Mouse (Mus musculus) midbrain, embryonic 11.5 days (tissue): ENCODE data around the gene Tnni2. TPM values are rescaled to one million over a fixed set of nuclear protein-coding genes. Genes with fewer than 3 reads are reported as not detected.
"Not testable (repeated sequence)": the region's sequence is repeated elsewhere in the genome, so short reads cannot be mapped to it uniquely, and the experiment has no call there.

Source experiments
- ATAC-seq: fragments of 200-750 bp; cut with Nextera tagmentation; 2 replicates; pipeline ENCODE4 v1.8.0; 2017; ENCODE audit warnings: moderate TSS enrichment, moderate library complexity; ENCODE audit not compliant: low FRiP score
- DNase-seq: peaks from one replicate; pipeline ENCODE4 v3.0.0; 2015; ENCODE audit warnings: low spot score; ENCODE audit errors: missing footprints
- H3K27ac ChIP-seq: fragments of 300-500 bp; sonication (generic); 2 replicates; pipeline ENCODE4 v1.5.1; 2014; ENCODE audit warnings: low read depth, low read length
- H3K27me3 ChIP-seq: fragments of 300-500 bp; sonication (generic); 2 replicates; pipeline ENCODE4 v1.6.1; 2014; ENCODE audit warnings: mild to moderate bottlenecking, low read length, moderate library complexity, mixed read lengths; ENCODE audit not compliant: control insufficient read depth, insufficient read depth
- H3K36me3 ChIP-seq: fragments of 300-500 bp; sonication (generic); 2 replicates; pipeline ENCODE4 v1.6.1; 2014; ENCODE audit warnings: mild to moderate bottlenecking, low read length, moderate library complexity, mixed read lengths; ENCODE audit not compliant: control insufficient read depth, insufficient read depth
- H3K4me1 ChIP-seq: fragments of 300-500 bp; sonication (generic); 2 replicates; pipeline ENCODE4 v1.6.1; 2014; ENCODE audit warnings: low read length; ENCODE audit not compliant: control insufficient read depth, insufficient read depth
- H3K4me2 ChIP-seq: fragments of 300-500 bp; sonication (generic); 2 replicates; pipeline ENCODE4 v1.6.1; 2014; ENCODE audit warnings: mild to moderate bottlenecking, moderate library complexity
- H3K4me3 ChIP-seq: fragments of 300-500 bp; sonication (generic); 2 replicates; pipeline ENCODE4 v1.5.1; 2014; ENCODE audit warnings: low read depth, low read length
- H3K9ac ChIP-seq: fragments of 300-500 bp; sonication (generic); 2 replicates; pipeline ENCODE4 v1.6.1; 2014; ENCODE audit warnings: low read length
- H3K9me3 ChIP-seq: fragments of 300-500 bp; sonication (generic); 2 replicates; pipeline ENCODE4 v1.6.1; 2016; ENCODE audit warnings: low read length; ENCODE audit not compliant: control insufficient read depth
- WGBS: fragments of 180-500 bp; shearing (Covaris S2); extraction: QIAGEN DNeasy Blood & Tissue Kit; methylation state at CpG from one replicate; pipeline ENCODE4 v1.1.7; 2014; 5-methylcytosine and 5-hydroxymethylcytosine counted together
- polyA plus RNA-seq: library from polyadenylated mRNA; unstranded; fragments of >200 nt; fragmentation: Nextera tagmentation; extraction: Ambion mirVana; gene quantifications from 2 replicates; pipeline ENCODE4 v1.2.1, GENCODE M21; 2014

Tnni2 gene
- polyA plus RNA-seq, 1 experiment from 2014 or later = 0.96 TPM

GRCm38 (mm10) chr7:142403591-142403990 lies 38.0 kb upstream of the Tnni2 start:
- no peak overlapping the region for H3K27ac ChIP-seq
- H3K36me3 ChIP-seq = no peaks in the 10 kb centered on the region
- no peaks in the 10 kb centered on the region for H3K27me3 ChIP-seq
- H3K9ac ChIP-seq = no peak overlapping the region
- no peaks in the 10 kb centered on the region; the same call in 1 of the 2 replicates for H3K9me3 ChIP-seq
- 72% methylated on average over 4 of the region's 4 CpGs for WGBS
- ATAC-seq (no peak), DNase-seq (no peak)
- H3K4me1 ChIP-seq = no peaks in the 10 kb centered on the region
- H3K4me3 ChIP-seq = no peak overlapping the region
- no peak overlapping the region for H3K4me2 ChIP-seq

DNA sequence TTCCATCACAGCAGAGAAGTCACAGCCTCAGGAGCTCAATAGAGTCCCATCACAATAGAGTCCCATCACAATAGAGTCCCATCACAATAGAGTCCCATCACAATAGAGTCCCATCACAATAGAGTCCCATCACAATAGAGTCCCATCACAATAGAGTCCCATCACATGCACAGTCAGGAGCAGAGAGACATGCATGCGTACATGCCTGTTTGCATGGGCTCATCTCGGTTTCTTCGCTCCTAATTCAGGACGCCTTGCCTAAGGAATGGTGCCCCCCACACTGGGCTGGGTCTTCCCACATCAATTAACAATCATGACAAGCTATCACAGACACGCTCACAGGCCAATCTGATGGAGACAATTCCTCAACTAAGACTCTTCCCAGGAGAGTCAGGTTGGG lies 36.5 kb upstream of the Tnni2 start:
- WGBS = 91% methylated on average over 5 of the region's 5 CpGs
- H3K4me2 ChIP-seq, DNase-seq, H3K36me3 ChIP-seq, H3K9me3 ChIP-seq, H3K27me3 ChIP-seq, ATAC-seq, H3K4me3 ChIP-seq, H3K27ac ChIP-seq, H3K4me1 ChIP-seq, H3K9ac ChIP-seq: not testable (repeated sequence)

DNA sequence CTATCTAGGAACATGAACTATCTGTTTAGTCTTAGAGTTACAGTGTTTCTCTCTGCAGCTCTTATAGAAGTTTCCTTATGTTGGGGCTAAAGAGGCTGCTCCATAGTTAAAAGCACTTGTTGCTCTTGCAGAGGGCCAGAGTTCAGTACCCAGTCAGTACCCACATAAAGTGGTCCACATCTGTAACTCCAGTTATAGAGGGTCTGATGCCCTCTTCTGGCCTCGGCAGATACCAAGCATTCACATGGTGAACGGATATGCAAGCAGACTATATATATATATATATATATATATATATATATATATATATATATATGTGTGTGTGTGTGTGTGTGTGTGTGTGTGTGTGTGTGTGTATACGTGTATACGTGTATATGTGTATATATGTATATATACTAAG lies 33.7 kb upstream of the Tnni2 start:
- ATAC-seq (no peak), DNase-seq (no peak)
- Histone ChIP-seq H3K9me3 (no peaks in the 10 kb centered on the region; the same call in 1 of the 2 replicates), H3K4me3 (no peak overlapping the region), H3K36me3 (no peaks in the 10 kb centered on the region), H3K4me2 (no peak overlapping the region), H3K9ac (no peak overlapping the region), H3K27ac (no peak overlapping the region), H3K27me3 (no peaks in the 10 kb centered on the region), H3K4me1 (no peaks in the 10 kb centered on the region)
- WGBS = 70% methylated on average over 4 of the region's 4 CpGs

GRCm38 (mm10) chr7:142408686-142409085 lies 32.9 kb upstream of the Tnni2 start:
- Histone ChIP-seq H3K36me3 (no peaks in the 10 kb centered on the region), H3K4me2 (no peak overlapping the region), H3K4me1 (no peaks in the 10 kb centered on the region), H3K9me3 (no peaks in the 10 kb centered on the region; the same call in 1 of the 2 replicates), H3K27ac (no peak overlapping the region), H3K9ac (no peak overlapping the region), H3K4me3 (no peak overlapping the region), H3K27me3 (no peaks in the 10 kb centered on the region)
- no peak for ATAC-seq
- DNase-seq = no peak
- 97% methylated on average over 8 of the region's 8 CpGs for WGBS

- Histone ChIP-seq H3K4me1 (no peaks in the 10 kb centered on the region), H3K9me3 (no peaks in the 10 kb centered on the region; the same call in 1 of the 2 replicates), H3K4me3 (no peak overlapping the region), H3K9ac (no peak overlapping the region), H3K4me2 (no peak overlapping the region), H3K27ac (no peak overlapping the region), H3K36me3 (no peaks in the 10 kb centered on the region), H3K27me3 (no peaks in the 10 kb centered on the region)
- 88% methylated on average over 3 of the region's 3 CpGs for WGBS
- DNase-seq (no peak), ATAC-seq (no peak)
These were observed 32.0 kb upstream of the Tnni2 start for GRCm38 (mm10) chr7:142409603-142410002.

DNA sequence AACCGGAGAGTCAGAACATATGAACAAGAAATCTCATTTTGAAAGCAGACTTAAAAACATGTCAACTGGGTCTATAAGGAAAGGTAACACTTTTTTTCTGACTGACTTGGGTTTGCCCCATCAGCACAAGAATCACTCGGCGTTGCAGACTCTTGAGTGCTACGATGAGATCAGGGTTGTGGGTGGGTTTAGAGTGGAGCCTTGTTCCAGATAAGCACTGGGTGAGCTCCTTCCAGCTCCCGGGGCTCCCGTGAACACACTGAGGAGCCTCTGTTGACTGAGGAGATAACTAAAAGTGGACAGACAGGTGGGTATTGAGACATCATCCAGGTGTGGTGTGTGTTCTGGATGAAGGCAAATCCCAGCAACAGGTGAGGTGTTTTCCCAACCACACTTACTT lies 28.3 kb upstream of the Tnni2 start:
- ATAC-seq (no peak), DNase-seq (no peak)
- H3K9me3 ChIP-seq = no peaks in the 10 kb centered on the region; the same call in 1 of the 2 replicates
- H3K9ac ChIP-seq = no peak overlapping the region
- H3K4me2 ChIP-seq = no peak overlapping the region
- no peak overlapping the region for H3K27ac ChIP-seq
- H3K4me3 ChIP-seq = no peak overlapping the region
- H3K27me3 ChIP-seq = no peaks in the 10 kb centered on the region
- no peaks in the 10 kb centered on the region for H3K4me1 ChIP-seq
- H3K36me3 ChIP-seq = no peaks in the 10 kb centered on the region
- WGBS = 96% methylated on average over 6 of the region's 6 CpGs

GRCm38 (mm10) chr7:142415314-142415713 lies 26.3 kb upstream of the Tnni2 start:
- WGBS = 78% methylated on average over 4 of the region's 4 CpGs
- no peak for DNase-seq
- Histone ChIP-seq H3K4me2 (no peak overlapping the region), H3K36me3 (no peaks in the 10 kb centered on the region), H3K9ac (no peak overlapping the region), H3K27me3 (no peaks in the 10 kb centered on the region), H3K9me3 (no peaks in the 10 kb centered on the region; the same call in 1 of the 2 replicates), H3K4me3 (no peak overlapping the region), H3K4me1 (no peaks in the 10 kb centered on the region), H3K27ac (no peak overlapping the region)
- no peak for ATAC-seq

DNA sequence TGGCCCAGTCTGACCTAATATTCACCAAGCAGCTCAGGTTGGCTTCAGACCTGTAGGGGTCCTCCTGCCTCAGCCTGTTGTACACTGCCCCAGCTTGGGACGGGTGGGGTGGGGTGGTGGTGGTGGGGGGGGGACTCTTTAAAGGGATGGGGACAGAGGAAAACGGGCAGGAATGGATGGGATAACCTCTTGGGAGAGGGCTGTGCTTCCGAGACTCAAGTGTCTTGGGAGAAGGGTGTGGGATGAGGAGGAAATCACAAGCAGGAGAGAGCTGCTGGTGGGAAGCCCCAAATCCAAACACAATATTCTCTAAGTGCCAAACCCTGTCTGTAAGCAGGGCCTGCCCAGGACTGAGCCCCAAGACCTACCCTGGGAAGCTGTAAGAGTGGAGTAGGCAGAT lies 25.4 kb upstream of the Tnni2 start:
- H3K4me2 ChIP-seq = no peak overlapping the region
- ATAC-seq (no peak), DNase-seq (no peak)
- H3K27me3 ChIP-seq = no peaks in the 10 kb centered on the region
- H3K4me1 ChIP-seq = no peaks in the 10 kb centered on the region
- 72% methylated on average over 3 of the region's 3 CpGs for whole genome bisulfite sequencing
- H3K36me3 ChIP-seq = no peaks in the 10 kb centered on the region
- no peaks in the 10 kb centered on the region; the same call in 1 of the 2 replicates for H3K9me3 ChIP-seq
- H3K27ac ChIP-seq = no peak overlapping the region
- no peak overlapping the region for H3K9ac ChIP-seq
- H3K4me3 ChIP-seq = no peak overlapping the region

DNA sequence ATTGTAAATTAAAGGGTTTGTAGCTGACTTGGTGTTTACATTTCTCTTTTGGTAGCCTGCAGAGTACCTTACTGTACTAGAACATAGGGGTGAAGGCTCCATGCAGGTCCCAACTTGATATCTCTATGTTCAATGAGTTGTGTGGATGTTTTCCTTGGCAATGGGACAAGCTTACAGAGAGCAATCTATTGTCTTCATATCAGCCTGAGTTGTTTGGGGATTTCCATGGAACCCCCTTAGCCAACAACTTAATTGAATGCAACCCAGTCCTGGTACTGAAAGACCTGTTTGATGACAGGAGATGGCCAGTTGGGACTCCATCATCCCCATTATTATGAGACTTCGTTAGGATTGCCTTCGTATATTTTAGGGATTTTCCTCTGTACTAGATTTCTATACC lies 23.6 kb upstream of the Tnni2 start:
- WGBS = 92% methylated on average over 2 of the region's 2 CpGs
- H3K27me3 ChIP-seq = no peaks in the 10 kb centered on the region
- no peak for ATAC-seq

GRCm38 (mm10) chr7:142418679-142419078 lies 22.9 kb upstream of the Tnni2 start:
- H3K4me1 ChIP-seq = no peaks in the 10 kb centered on the region
- no peak for ATAC-seq
- no peak for DNase-seq
- H3K9ac ChIP-seq = no peak overlapping the region
- no peaks in the 10 kb centered on the region for H3K36me3 ChIP-seq
- 89% methylated on average over 8 of the region's 8 CpGs for WGBS
- H3K27ac ChIP-seq = no peak overlapping the region
- H3K9me3 ChIP-seq = no peaks in the 10 kb centered on the region; the same call in 1 of the 2 replicates
- H3K4me3 ChIP-seq = no peak overlapping the region
- H3K27me3 ChIP-seq = no peaks in the 10 kb centered on the region
- no peak overlapping the region for H3K4me2 ChIP-seq

More for the DNA sequence above, 23.6 kb upstream of the Tnni2 start:
- H3K27ac ChIP-seq = no peak overlapping the region
- no peaks in the 10 kb centered on the region for H3K36me3 ChIP-seq
- no peak for DNase-seq
- H3K4me2 ChIP-seq = no peak overlapping the region
- H3K9ac ChIP-seq = no peak overlapping the region
- no peak overlapping the region for H3K4me3 ChIP-seq
- no peaks in the 10 kb centered on the region for H3K4me1 ChIP-seq
- H3K9me3 ChIP-seq = no peaks in the 10 kb centered on the region; the same call in 1 of the 2 replicates
